Mouse (Mus musculus) A20 (cell line): ENCODE results near the gene Tmem120b.

Experiments used
- DNase-seq: peaks from one replicate; pipeline ENCODE4 v3.0.0-alpha.2; 2011; ENCODE audit warnings: low read depth, low spot score

The Tmem120b gene

DNA sequence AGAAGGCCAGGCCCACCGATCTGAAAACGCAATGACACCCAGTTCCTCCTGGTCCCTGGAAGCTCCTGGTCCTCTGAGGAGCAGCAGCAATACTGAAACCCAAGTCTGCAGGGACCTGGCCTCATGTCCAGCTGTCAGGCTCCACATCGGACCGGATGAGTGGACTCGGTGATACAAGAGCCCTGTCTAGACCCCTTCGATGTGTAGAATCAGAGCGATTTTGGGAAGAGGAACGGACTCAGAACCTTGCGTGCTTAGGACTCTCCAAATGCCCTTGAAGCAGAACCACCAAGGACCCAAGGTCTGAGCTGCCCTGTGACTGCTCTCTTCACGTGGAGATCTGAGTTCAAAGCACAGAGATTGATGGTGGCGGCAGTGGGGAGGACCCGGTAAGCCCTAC is at the start of gene Tmem120b:
Tmem120b (plus strand) TSS at position 301 of the 400 bp plus-strand sequence.
- no peak for DNase-seq

DNA sequence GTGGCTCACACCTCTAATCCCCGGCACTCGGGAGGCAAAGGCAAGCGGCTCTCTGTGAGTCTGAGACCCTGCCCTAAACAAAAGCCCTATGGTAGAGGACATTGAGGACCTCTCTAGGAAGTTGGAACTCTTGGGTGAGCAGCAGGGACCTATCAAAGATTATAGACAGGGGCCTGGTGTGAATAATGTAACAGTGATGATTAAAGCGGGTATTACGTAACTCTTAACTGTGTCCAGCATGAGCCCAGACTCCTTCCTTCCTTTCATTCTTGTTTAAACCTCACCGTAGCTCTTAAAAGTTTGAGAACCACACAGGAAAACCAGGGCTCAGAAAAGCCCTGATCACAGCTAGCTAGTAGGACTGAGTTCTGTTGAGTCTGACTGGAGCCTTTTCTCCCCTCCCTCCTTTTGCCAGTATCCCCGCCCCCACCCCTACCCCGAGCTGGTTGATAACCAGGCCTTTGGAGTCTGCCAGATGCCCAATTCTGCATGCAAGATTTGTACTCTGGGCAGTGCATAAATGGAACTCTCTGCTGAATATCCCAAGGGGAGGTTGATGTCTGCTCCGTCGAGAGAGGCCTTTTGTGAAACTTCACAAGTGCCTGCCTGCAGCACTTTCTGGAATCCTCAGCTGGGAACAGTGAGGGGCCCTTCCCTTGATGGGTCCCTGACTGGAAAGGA is 48.7 kb upstream of the Tmem120b start:
- no peak for DNase-seq

DNA sequence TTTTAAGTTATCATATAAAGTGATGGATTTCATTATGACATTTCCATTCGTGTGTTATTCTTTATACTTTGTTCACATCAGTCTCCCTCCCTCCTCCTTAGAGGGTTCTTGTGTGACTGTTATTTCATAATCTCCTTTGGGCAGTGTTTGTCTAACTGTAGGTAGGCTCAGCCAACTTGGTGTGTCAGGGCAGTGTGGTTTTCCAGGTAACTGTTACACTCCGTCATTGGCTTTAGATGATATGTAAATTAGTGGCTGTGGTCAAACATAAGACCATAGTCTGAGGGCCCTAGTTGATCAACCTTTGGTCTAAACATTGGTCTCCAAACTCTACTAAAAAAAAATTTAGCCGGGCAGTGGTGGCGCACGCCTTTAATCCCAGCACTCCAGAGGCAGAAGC is 47.8 kb upstream of the Tmem120b start:
- DNase-seq, result no peak

DNA sequence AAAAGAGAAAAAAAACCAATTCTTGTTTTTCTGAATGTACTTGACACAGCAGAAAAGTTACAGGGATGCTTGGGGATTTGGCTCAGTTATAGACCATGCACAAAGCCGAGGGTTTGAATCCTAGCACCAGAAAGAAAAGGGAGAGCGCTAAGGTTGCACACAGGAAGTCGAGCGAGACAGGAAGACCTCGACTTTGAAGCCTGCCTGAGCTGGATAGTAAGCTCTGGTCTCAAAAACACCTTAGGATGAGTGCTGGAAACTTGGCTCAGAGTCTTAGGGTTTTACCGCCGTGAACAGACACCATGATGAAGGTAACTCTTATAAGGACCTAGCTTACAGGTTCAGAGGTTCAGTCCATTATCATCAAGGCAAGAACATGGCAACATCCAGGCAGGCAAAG is 46.8 kb upstream of the Tmem120b start:
- no peak for DNase-seq

DNA sequence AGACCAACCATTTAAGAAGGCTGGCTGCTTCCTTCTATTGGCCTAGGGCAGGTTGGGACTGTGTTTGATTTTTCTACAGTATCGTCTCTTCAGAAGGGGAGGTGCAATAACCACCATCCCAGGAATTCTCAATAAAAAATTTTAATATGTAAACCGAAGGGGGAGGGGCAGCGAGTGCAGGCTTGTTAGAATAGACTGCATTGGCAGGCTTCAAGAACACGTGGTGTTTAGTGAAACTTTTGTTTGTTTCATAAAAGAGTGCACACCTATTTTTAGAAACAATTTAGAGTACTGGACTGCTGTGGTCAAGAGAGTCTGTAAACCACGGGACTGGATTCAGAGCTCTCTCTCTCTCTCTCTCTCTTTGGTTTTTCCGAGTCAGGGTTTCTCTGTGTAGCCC is 45.2 kb upstream of the Tmem120b start:
- DNase-seq, result no peak

DNA sequence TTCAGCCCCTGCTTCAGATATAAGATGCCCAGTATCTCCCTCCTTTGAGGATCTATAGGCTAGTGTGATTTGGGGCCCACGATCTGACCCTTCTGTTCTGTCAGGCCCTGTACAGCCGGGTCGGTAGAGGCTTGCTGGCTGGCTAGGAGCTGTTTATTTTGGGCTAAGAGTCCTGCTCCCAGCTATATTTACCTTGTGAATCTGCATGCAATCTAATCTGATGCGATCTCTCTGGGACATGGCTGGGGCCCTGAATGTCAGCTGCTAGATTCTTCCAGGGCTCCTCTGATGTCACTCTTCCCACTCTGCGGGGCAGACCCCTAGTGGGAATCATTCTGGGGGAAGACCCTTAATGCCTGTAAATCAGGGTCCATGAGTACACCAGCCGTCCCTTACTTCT is 43.9 kb upstream of the Tmem120b start:
- DNase-seq, result no peak

DNA sequence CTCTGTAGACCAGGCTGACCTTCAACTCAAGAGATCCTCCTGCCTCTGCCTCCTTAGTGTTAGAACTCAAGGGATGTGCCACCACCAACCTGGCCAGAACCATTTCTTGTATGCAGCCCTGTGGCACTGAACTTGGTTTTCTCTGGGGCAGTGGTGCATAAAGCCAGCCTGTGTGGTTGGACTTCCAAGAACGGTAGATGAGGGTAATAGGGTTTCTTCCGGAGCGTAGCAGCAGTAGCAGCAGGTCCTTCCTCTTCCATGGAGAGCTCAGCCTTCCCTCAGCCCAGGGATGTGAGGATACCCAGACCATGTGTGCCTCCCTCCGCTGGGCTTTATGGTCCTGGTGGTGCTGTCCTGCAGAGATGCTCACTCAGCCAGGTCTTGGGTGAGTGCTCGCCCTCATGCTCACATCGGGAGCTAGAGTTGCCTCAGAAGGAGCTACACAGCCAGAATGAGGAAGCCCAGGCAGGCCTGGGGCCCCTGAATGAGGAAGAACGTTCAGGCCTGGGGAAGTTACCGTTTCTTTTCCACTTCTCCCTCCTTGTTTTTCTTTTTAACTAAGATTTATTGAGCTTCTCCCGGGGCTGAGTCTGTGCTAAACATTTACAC is 43.1 kb upstream of the Tmem120b start:
- DNase-seq, result peak; percentile 80

DNA sequence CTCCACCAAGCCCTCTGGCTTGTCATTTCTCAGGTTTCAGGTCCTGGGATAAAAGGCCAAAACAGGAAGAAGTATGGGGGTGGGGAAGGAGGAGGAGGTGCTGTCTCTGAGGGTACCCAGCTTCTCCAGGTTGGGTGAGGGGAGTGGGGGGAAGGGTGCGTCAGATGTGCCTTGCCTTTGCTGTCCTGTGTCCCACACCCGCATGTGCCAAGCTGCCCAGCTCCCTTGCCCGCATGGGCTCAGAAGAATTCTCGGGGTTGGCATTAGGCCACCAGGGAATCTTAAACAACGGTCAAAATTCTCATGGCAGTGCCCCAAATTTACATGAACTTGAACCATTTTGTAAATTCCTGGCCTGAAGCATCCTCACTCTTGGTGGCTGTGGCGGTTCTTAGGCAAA is 41.8 kb upstream of the Tmem120b start:
- DNase-seq, result no peak

DNA sequence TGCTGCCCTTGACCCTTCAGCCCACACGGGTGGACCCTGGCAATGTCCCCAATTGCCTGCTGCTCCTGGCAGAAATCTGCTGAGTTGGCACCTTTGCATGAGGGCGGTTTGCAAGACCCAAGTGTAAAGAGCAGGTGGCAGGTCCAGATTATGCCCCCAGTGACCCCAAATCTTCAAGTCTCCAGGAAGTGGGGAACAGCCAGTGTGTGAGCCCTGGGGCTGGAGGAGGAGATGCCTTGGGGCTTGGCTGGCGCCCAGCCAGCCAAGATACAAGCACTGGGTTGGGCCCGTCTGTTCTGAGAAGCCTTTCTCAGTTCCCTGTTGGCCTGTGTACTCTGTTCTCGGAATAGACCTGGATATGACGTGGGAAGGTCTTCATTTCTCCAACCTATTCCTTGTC is 40.8 kb upstream of the Tmem120b start:
- no peak for DNase-seq

DNA sequence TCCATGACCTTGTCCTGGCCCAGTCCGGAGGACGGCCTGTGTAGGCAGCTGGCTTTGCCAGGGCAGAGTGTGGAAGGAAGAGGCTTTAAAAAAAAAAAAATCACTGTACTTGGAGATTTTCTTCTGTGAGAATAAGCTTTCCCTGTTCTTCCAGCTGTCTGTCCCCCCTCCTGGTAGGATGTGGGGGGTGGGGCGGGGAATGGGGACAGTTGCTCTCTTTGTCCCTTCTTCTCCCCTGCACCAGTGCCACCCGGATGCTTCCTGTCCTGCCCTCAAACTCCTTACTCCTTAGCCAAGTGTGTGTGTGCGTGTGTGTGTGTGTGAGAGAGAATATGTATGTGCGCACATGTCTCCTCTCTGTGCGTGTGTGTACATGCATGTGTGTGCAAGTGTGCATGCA is 38.5 kb upstream of the Tmem120b start:
- no peak for DNase-seq

DNA sequence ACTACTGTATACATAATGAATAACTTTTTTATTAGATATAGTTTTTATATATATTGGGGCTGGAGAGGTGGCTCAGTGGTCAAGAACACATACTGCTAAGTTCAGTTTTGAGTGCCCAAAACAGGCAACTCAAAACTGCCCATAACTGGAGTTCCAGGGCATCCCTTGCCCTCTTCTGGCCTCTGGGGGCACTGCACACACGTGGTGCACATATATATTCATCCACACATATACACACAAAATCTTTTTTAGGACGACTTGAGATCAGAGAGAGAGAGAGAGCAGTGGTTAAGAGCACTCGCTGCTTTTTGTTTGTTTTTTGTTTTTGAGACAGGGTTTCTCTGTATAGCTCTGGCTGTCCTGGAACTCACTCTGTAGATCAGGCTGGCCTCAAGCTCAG is 36.9 kb upstream of the Tmem120b start:
- no peak for DNase-seq

DNA sequence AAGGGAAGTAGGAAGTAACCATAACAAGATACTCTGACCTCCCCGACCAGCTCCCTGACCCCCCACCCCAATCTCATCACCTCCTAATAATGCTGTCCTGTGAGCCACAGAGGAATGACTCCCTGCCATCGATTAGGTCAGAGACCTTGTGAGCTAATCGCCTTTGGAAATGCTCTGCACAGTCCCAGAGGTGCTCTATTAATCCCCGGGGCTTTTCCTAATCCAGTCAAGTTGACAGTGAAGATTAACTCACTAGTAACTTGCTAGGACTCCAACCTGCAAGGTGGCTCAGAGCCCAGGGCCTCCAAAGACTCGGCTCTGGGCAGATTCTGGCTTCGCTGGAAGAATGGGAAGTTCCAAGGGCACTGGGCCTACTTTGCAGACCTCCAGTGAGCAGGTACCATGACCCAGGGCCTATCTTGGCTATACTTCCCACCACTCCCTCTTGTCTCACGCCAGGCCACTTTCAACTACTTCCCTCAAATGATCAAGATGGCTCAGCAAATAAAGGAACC is 34.5 kb upstream of the Tmem120b start:
- DNase-seq, result no peak

DNA sequence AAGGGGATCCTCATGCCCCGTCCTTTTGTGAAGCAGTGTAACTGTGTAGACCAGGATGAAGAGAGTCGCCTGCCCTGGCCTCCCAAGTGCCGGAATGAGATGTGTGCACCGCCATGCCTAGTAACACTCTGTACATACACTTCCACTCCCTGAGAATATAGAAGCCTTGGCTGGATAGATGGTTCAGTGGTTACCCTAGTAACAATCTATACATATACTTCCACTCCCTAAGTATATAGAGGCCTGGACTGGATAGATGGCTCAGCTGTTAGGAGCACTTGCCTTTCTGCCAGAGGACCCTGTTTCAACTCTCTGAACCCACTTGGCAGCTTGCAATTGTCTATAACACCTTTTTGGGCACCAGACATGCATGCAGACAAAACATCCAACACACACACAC is 33.1 kb upstream of the Tmem120b start:
- DNase-seq, result no peak

DNA sequence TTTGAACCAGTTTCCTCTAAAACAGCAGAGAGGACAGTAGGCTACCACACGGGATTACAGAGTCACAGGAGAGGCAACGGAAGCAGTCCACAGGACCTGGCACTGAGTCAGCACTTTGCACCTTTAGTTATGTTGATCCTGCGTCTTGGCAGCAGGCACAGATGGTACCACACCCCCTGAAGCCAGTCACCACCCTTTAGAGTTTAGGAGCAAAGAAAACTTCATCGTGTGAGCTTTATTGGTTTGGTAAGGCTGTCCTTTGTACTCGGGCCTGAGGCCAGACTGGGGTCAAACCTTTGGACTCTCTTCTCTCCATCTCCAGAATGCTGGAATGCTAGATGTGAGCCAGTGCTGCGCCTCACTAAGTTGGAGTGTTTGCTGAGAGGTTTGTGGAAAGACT is 32.7 kb upstream of the Tmem120b start:
- DNase-seq, result no peak

DNA sequence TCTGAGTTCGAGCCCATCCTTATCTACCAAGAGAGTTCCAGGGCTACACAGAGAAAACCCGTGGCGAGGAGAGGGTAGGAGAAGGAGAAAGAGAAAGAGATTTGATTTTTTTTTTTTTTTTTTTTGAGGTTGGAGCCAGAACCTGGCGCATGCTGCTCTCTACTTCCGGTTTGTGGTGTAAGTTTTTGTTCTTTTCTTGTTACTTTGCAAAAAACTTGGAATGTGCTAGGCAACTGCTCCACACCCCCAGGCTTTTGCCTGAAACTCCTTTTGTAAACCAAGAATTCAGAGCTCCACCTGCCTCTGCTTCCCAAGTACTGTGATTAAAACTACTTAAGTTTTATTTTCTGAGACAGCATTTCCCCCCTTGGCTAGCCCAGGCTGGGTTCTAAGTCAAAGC is 30.1 kb upstream of the Tmem120b start:
- DNase-seq, result no peak

DNA sequence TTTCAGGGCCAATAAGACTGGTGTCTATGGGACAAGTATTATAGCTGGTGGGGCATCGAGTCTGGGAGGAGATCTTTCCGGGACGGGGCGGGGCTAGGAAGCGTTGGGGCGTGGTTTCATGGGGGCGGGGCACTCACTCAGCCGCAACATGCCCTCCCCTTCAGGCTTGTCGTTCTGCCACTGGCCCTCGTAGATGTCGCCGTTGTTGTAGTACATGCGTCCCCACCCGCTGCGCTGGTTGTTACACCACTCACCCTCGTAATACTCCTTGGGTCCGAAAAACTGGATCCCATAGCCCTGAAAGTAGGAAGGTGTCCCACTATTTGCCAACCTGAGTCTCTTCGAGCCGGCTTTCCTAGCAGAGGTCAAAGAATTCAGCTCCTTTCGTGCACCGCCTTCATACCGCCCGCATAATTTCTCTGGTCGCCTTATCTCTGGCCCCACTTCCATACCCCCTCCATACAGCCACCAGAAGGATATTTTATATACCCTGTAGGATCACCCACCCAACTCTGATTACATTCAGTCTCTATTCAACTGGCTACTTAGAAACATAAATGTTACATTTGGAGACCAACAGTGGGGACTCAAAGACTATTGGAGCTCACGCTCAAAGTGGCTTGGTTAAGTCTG is 29.0 kb upstream of the Tmem120b start:
- peak; percentile 56 for DNase-seq

DNA sequence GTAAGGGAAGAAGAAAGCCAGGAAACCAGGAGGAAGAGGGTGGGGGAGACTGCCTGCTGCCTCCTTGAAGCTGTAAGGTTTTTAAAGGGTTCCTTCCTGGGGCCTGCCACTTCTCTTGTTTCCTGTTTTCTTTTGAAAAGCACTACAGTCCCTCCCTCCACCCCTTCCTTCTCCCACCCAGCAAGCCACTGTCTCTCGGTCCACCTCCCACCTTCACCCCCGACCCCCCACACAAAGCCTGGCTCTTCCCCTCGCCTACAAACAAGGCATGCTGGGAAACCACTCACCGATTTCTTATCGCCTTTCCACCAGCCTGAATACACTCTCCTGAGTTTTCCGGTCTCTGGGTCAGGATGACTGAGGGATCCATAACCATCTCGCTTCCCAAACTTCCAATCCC is 27.4 kb upstream of the Tmem120b start:
- DNase-seq, result no peak

DNA sequence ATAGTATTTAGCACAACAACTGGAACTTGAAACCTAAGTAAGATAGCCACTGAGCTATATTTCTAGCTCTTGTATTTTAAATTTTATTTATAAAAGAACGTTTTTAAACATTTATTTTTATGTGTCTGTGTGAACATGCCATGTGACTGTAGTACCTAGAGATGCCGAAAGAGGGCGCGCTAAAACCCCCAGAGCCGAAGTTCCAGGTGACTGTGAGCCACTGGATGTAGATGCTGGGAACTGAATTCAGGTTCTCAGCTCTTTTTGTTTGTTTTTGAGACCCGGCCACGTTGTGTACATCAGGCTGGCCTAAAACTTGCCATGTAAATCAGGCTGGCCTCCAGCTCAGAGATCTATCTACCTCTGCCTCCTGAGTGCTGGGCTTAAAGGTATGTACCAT is 24.4 kb upstream of the Tmem120b start:
- DNase-seq, result peak; percentile 63

DNA sequence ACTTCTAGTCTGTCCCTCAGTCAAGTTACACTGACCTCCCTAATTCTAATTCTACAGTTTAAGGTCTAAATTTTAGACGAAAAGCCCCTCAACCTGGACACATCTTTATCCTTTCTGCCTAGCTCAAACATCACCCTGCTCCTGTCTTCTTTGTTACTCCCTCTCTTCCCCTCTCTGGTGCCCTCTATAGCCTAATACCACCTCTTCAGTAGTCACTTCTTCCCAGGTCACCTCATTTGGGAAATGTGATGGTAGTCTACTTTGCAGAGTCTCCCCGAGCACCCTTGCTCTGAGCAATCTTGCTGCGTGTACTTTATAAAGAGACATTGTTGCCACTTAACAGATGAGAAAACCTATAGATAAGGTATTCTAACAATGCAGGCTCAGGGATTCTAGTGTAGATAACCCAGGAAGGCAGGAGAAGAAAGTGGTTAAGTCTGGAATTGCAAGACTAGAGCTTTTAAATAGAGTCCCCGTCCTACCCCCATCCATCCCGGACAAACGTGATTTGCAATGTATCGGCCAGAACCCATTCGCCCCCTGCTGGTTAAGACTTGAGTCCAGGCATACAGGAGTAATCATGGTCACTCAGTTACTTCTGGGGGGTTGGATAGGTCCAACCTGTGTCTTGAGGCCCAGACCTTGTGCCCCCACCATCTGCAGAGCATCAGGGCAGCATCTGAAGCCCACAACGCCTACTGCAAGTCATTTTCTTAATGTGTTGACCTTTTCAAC is 22.5 kb upstream of the Tmem120b start:
- DNase-seq, result peak; percentile 69

DNA sequence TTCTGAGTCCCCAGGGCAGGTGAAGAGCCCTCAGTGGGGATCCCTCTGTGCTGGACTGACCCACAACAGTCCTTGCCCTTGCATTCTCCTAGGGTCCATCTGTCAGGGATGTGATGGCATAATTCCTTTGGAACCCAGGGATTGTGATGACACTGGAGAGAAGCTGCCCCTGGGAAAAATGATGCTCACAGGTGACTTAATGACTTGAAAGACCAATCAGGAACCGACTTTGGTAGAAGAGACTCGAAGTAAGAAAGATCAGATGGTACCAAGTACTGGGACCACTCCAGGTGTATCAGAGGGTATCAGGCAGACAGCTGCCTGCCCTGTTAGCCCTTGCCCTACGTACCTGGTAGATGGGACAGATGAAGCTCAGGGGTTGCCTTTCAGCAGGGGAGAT is 21.3 kb upstream of the Tmem120b start, which contains the start of gene Morn3:
Morn3 (minus strand) TSS at position 101 of the 400 bp plus-strand sequence.
- no peak for DNase-seq

DNA sequence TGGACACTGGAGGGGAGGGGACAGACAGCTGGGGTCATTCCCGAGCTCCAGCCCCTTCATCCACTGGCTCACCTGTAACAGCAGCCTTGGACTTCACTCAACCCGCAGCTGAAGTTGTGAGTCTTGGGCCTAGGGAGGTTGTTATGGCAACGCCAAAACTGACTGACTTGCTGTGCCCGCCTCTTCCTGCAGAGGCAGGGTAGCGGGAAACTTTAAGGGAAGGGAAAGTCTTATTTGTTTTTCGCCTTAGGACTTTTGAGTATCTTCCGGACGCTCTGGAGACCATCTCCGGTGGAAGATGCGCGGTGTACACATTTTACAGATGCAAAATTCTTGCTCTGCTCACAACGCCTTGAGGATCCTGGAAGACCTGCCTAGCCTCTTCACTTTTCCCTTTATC is 18.9 kb upstream of the Tmem120b start:
- peak; percentile 73 for DNase-seq

DNA sequence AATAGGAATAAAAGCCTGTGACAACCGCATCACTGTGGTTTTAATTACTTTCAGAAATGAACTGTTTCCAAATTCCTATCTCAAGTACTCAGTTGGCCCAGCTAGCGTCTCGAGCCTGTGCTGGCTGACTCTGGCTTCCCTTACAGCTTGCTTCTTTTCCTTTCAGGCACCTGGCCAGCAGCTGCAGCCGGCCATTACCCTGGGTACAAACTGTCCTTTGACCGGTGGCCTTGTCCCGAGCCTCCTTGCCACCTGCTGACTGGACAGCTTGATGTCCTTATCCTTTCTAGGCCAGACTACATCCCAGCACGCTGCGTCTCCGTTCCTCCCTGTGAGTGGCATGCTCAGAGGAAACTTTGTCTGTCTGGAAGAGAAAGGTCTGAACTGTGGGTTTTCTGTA is 17.3 kb upstream of the Tmem120b start:
- no peak for DNase-seq
